Mouse (Mus musculus) cerebellum, adult 9-11 months (tissue): ENCODE results near the gene Pappa2.

ENCODE experiments used
- DNase-seq: peaks from one replicate; pipeline ENCODE4 v3.0.0; 2022

Pappa2 gene

GRCm38 (mm10) chr1:158897339-158897738 is 83.0 kb downstream of the Pappa2 start:
- DNase-seq, result no peak

- no peak for DNase-seq
These were observed 85.8 kb downstream of the Pappa2 start for GRCm38 (mm10) chr1:158894441-158894840.

GRCm38 (mm10) chr1:158875487-158875886 is 104.8 kb downstream of the Pappa2 start:
- no peak for DNase-seq

GRCm38 (mm10) chr1:158874552-158875077 is 105.7 kb downstream of the Pappa2 start:
- no peak for DNase-seq

DNA sequence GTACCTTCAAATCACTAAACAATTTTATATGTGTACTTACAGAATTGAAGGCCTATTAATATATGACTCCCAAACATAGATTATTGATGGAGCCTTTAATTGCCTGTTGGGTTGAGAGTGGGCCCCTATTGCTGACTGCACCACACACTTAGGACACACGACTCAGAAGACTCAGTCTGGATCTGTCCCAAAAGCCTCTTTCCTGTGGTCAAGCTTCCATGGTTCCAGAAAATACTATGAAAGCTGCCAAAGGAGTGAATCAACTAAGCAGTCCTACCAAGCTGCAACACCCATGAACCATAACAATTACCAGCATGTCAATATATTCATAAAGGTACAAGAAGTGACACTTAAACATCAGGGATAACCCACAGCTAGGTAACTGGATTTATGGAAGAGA is 106.7 kb downstream of the Pappa2 start:
- no peak for DNase-seq

- no peak for DNase-seq
These were observed 108.9 kb downstream of the Pappa2 start for GRCm38 (mm10) chr1:158871401-158871800.

- no peak for DNase-seq
These were observed 120.1 kb downstream of the Pappa2 start for GRCm38 (mm10) chr1:158860190-158860589.

- no peak for DNase-seq
These were observed 126.1 kb downstream of the Pappa2 start for GRCm38 (mm10) chr1:158853936-158854882.

DNA sequence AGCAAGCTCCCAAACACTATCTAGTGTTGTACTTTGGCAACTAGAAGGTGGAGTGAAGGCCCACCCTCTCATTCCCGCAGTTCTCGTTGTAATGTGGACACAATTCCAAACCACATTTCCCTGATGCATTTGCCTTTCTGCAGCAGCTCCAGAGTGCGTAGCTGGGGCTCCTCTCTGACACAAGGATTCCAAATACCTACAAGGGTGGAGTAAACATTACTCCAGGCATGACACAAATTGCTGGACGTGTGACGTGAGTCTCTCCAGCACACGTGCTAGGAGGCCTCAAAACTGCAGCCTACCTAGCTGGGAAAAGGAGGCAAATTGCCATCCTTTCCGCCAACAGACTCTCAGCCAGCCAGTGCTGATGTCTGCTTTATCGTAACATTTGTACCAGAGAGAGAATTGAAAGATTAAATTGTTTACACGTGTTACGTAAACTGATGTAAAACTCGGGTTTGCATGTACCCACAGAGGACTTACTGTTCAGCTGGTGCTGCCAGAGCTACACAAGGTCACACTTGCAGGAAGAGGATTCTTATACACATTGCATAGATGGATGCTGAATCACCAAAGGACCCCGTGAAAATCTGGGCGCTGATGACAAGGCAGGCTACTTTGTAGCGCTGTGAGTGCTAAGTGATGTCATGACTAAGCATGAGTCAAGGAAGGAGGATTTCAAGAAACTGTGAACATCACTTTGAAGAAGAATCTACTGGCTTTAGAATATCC is 127.3 kb downstream of the Pappa2 start:
- DNase-seq, result no peak

- no peak for DNase-seq
These were observed 129.8 kb downstream of the Pappa2 start for GRCm38 (mm10) chr1:158850459-158850858.

DNA sequence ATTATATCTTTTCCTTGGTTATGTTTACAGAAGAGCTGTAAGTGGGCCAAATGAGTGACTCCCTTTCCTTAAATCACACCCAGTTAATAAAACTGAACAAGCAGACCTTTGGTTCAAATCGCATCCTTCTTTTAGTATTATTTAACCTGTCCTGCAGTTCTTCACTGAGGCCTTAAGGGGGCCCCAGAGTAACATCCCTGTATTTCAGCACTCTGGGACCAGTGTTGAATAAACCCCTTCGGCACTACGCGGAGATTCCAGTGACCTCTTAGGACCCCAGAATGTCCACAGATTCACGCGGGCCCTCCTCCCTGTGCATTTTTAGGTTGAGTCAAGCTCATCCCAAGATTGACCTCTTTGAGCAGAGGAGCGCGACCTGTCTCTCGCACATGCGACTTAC is 135.7 kb downstream of the Pappa2 start:
- no peak for DNase-seq

- DNase-seq, result no peak
These were observed 143.1 kb downstream of the Pappa2 start for GRCm38 (mm10) chr1:158837151-158837550.

GRCm38 (mm10) chr1:158830152-158830551 is 150.1 kb downstream of the Pappa2 start:
- DNase-seq, result no peak

DNA sequence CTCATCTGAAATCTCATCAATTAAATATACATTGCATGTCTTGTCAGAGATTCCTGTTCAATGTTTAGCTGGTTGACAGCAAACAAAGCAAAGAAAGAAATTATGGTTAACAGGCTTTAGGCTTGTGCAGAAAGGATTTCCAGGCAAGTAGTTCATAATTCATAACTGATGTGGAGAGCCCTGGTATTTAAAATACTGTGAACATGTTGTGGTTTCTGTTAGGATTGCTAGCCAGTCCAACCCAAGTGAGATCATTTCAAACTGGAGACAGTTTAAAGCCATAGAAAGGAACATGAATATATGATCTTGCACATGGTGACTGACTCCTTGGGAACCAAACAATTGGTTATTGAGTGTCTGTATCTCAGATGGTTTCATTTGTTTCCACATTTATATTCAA is 152.4 kb downstream of the Pappa2 start:
- DNase-seq, result no peak

- DNase-seq, result no peak
These were observed 160.6 kb downstream of the Pappa2 start for GRCm38 (mm10) chr1:158819676-158820075.

DNA sequence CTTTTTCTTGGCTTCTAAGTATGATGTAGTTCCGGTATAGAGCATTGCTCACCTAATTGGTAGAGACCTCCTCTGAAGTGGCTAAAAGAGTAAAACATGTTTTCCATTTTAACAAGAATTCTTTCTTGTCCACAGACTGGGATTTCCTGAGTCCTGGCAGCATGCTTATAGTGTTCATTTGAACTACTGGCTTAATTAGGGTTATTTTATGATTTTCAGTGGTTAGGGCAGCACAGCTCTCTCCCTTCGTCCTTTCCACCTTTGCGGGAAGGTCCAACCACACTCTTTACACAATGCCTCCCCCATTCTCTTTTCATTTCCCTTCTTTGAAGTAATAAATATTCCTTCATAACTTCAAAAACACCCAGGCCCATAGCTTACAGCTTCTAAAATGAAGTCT is 163.8 kb downstream of the Pappa2 start:
- no peak for DNase-seq

DNA sequence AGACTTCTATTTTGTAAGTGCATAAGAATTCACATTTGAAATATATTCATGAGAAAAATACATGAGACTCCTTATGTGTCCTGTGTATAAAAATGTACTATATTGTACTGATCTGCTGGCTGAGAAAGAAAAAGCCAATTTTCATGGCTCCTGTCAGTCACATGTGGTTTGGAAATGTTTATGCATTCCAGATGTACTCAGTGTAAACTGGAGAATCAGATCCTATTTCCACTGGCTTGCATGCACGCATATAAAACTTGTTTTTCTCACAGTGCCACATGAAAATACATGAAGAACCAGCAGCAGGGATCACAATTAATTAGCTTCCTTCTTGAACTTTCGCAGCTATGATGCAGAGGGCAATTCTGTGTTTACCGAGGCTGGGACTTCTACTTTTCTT is 168.4 kb downstream of the Pappa2 start:
- DNase-seq, result no peak

GRCm38 (mm10) chr1:158775486-158775885 is 204.8 kb downstream of the Pappa2 start:
- no peak for DNase-seq

- DNase-seq, result peak; percentile 7
These were observed 207.2 kb downstream of the Pappa2 start for GRCm38 (mm10) chr1:158773102-158773501.

DNA sequence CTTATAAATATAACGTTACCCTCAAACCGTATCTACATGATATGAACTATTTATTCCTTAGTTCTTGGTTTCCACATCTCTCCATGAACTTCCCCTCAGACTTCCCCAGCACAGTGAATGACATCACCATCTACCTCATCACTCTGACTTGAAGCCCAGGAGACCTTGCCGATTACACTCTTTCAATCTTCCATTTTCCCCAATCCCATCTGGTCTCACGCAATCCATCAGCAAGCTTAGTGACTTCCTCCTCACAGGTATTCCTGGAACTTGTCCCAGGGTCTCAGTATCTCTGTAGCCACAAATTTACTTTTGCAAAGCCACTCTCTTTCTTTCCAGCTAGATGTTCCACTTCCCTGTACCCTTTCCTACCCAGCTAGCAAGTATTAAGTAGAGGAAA is 209.5 kb downstream of the Pappa2 start:
- DNase-seq, result peak; percentile 24

DNA sequence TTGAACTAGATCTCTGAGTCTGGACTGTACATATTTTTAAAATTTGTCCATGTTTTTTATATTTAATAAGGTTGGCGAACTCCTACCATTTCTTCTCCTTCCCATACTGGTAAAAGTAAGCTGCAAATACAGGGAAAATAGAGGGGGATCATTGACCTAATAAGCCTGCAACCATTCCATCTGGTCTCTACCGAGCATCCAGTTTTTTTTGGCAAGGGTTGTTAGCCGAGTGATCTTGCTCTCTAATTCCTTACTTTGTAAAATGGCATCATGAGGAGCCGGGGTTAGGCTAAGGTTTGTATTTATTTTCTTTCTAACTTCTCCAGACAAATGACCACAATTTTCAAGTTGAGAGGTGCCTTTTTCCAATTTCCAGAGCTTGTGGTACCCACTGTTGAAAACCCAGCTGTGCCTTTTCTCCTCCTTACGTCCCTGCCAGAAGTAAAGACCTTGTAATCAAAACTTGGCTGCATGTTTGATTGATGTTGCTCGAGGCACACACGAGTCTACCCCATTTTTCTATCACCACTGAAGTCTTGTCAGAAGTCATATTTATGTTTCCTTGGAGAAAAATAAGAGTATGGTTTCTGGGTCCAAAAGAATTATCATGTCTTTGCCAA is 210.1 kb downstream of the Pappa2 start:
- DNase-seq, result peak; percentile 50

- DNase-seq, result no peak
These were observed 214.4 kb downstream of the Pappa2 start for GRCm38 (mm10) chr1:158765842-158766241.

GRCm38 (mm10) chr1:158764727-158765126 is 215.6 kb downstream of the Pappa2 start:
- DNase-seq, result no peak
